Mouse (Mus musculus): ENCODE results near the gene Enah.

DNA sequence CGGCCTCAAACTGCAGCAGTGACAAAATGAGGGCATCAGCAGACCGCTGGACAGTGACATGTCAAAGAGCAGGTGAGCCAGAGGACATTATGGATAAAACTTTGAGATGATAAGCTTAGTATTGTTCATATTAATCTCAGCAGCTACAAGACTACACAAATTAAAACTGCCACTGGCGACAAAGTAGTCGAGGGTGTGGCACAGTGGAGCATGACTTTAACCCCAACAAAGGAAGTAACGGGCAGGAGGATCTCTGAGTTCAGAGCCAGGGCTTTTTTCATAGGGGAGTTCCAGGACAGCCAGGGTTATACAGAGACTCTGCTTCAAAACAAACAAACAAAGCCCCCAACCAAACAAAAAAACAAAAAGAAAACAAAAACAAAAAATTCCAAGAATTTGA is 68.5 kb downstream of the Enah start:
- TF ChIP-seq CTCF (IDR thresholded peaks at IDR 0.05; ENCODE audit: borderline replicate concordance, extremely low read depth, insufficient read depth, insufficient read length) (no peak), POLR2A (IDR thresholded peaks at IDR 0.05; ENCODE audit: borderline replicate concordance, extremely low read depth, insufficient read depth, insufficient read length, poor library complexity, severe bottlenecking) (no peak)
